Mouse (Mus musculus) inflammation-experienced regulatory T-cells (primary cell): Measurements from ENCODE around the gene Atp6v0a1. TPM values are rescaled to one million over a fixed set of nuclear protein-coding genes. Genes with fewer than 3 reads are reported as not detected.

ENCODE experiments used
- polyA plus RNA-seq, 2 experiments: library from polyadenylated mRNA; unstranded; fragments of 100-300 nt; shearing (Covaris generic); gene quantifications; one replicate each; pipeline ENCODE4 v1.2.1; 2017

Gene Atp6v0a1
- 1 to 10 TPM; 8.9 to 9.8 TPM for polyA plus RNA-seq

DNA sequence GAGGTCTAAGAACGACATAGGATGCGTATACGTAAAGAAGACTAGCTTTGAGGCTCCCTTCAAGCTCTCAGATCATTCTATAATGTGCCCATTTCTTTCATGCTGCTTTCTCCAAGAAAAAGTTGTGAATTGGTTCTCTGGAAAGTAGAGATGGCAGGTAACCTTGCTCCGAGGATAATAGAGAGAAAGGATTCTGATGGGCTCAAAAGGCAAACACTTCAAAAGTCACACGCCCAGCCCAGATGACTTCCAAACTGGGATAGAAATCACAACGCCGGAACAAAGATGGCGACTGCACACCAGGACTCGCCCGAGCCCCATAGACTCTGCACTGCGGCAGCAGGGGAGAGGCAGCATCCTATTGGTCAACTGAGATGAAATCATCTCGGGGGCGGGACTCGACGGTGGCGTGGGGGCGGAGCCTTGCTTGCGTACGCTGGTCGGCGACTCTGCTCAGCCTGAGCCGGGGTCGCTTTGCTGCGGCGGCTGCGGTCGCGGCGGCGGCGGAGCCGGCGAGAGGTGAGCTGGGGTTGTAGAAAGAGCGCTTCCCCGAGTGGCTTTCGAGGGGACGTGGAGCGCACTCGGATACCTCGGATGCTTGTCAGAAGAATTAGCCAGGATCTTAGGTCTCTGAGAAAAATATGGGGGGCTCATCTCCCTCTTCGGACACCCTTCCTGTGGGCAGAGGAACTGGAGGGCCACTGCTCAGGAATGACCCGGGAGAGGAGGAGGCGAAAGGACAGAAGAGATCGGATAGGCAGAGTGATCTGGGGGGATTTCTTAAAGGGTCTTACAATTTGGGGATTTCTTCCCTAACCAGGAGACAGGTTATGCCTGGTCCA lies at the start of gene Atp6v0a1:
Gene Atp6v0a1, plus strand, starts transcription at position 407 of the 842 bp plus-strand sequence.

DNA sequence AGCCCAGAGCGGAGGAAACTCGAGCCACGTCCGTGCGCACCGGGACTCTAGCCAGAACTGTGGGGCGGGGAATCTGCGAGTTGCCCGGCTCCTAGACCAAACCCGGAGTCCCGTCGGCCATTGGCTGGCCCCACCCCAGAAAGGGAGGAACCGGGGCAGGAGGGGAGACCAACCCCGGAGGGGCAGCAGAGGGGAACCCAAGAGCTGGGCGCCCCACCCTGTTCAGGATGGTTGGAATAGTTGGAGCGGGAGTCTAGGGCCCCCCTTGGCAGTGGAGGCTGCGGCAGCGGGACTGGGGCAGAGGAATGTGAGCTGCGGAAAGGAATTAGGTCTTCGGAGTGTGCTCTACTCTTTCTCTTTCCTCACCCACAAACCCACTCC lies 38.7 kb upstream of the Atp6v0a1 start, which contains the start of gene Cavin1:
Gene Cavin1, minus strand, starts transcription at position 331 of the 381 bp plus-strand sequence.

DNA sequence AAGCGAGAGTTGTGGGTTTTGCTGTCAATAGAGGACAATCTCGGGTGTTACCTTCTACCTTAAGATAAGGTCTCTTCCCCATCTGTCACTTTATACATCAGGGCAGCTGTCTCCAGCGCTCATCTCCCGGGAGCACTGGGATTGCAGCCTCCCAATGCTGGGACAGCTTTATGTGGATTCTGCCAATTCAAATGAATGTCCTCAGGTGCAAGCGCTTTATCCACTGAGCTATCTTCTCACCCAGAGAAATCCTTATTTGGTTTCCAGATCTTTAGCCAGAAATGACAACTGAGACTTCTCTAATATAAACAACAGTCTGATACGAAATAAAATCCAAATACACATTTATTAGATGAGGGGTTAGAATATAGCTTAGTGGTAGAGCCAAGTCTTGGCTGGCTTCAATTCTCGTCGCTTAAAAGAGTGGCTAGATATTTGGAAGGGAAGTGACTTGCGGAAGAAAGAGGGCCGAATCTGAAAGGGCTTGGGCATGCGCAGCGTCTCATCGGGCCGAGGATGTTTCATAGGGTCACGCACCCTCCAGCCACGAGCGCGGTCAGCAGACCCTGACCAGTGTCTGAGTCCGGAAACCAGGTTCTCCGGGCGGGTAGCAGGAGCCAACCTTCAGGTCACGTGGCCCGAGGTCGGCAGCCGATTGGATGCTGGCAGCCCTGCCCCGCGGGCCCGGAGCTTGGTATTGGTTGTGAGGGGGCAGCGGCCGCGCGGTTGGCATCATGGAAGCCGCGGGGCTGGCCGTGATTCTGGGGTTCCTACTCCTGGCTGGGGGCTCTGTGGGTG lies 60.3 kb downstream of the Atp6v0a1 start, which contains the start of gene Naglu:
Gene Naglu, plus strand, starts transcription at position 622 of the 798 bp plus-strand sequence.

DNA sequence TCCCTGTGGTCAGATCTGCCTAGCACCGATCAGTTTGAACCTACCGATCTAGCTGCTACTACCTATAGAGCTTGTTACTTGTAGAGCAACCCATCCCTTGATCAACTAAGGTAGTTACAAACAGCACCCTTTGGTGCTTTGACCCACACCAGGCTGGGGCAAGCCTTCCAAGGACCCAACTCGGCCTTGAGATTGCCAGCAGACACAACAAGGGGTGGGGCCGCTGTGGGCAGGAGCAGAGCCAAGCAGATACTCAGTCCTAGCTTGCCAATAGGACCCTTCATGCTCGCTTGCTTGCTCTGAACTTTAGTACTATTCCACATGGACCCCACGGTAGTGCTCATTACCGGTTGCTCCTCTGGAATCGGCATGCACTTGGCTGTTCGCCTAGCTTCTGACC lies 68.9 kb downstream of the Atp6v0a1 start, which contains the start of gene Hsd17b1:
Gene Hsd17b1, plus strand, starts transcription at position 291 of the 400 bp plus-strand sequence.

DNA sequence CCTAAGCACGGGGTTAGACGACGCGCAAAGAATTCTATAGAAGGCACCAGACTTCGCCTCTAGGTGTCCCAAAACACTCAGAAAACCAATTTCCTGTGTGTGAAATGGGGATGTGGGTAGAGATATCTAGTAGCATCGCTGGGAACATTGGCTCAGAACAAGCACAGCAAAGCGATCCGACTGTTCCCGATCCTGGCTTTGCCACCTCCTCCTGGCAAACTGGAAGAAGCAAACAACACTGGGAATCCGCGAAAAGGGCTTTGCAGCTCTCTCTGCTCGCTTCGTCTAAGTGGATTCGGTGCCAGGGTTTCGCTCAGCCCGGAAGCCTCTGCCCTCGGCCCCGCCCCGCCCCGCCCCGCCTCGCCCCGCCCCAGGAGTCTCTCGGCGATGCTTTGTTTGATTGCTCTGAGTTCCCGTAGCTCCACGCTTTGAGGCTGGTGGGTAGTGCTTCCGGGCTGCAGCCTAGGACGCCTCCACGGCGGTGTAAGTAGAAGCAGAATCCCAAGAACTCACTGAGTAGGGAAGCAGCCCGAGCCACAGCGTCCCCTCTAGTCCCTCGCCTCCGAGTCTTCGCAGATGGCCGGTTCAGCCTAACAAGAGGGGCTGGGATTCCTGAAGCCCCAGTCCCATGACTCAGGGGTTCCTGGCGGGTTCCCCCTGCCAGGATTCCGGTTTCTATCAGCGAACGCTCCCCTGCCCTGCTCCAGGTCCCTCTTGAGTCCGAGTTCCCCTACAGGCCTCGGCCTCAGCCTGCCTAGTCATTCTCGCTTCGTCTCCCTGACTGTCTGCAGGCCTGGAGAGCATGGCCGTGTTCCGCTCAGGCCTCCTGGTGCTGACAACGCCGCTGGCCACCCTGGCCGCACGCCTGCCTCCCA lies 73.2 kb downstream of the Atp6v0a1 start, which contains the start of gene Coasy:
Gene Coasy, plus strand, starts transcription at position 358 of the 875 bp plus-strand sequence.

DNA sequence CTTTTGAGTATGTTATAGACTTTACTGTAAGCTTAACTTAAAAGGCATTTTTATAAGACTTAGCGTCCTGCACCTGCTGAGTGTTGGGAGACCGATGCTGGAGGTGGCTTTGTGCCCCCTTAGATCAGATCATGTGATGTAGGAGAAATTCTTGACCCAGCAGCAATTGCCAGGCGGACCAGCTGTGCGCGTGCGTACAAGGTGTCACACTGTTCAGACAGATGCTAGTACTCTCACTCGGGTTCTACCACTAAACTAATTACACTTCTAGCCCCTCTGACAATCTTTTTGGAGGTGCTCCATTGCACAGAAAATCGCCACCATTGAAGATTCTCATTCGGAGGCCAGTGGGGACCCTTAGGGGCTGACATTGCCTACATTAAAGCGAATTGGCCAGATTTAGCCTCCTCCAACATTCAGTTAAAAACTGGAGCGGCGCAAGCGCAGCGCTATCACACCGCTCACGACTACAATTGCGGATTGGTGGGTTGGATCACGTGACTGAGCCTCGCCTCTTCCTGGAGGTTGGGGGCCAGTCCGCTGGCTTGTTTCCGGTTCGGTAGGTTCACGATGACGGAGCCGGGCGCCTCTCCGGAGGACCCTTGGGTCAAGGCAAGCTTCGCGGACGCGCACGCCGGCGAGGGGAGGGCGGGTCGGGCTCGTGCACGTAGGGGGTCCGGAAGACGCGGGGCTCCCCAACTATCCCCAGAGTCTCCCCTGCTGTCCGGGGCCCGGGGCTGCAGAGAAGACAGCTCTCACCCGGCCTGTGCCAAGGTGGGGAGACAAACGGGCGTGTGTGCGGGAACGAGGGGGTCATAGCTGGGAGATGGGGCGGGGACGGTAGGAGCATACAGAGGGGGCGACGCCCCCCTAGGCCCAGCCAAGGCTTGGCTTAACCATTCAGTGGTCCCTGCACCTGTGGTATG lies 77.8 kb downstream of the Atp6v0a1 start, which contains the start of gene Mlx:
Gene Mlx, plus strand, starts transcription at position 522 of the 926 bp plus-strand sequence.

DNA sequence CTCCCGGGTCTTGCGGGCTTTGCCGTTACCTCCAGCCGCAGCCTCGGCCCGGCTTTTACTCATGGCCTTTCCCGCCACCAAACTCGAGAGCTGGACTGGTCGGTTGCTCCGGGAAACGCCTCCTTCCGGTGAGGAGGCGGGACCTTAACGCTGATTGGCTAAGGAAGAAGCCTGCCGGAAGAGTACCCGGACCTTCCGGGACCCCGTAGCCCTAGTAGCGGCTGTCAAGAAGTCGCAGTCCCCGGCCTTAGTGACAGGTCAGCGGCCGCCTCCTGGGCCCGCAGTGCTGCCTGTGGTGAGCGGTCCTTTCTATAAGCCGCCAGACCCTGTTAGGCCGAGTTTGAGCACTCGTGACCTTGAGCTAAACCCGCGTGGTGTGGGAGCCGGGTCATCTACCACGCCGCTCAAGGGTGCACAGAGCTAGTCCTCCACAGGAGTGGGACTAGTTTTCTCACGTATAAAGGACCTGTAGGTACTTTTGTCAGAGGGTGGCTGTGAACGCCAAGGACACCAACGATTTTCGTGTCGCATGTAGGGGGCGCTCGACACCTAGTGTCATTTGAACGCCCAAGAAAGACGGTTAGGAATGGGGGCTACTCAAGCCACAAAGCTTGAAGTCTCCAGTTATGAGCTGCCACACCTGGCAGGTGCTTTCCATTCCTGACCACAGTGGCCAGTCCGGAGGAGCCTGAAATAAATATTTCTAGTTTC lies 86.2 kb downstream of the Atp6v0a1 start, which contains the start of gene Psmc3ip:
Gene Psmc3ip, minus strand, starts transcription at position 123 of the 711 bp plus-strand sequence.

Other genes with a start within 250 kb of the Atp6v0a1 start
- under 1 TPM; 0.61 to 0.86 TPM for gene Kcnh4, start 249.5 kb upstream of the Atp6v0a1 start, polyA plus RNA-seq
- gene Hcrt, start 246.5 kb upstream of the Atp6v0a1 start, polyA plus RNA-seq = not detected
- gene Ghdc, start 238.5 kb upstream of the Atp6v0a1 start, polyA plus RNA-seq = 1 to 10 TPM; 5.0 to 6.5 TPM
- gene Stat5b, start 158.7 kb upstream of the Atp6v0a1 start, polyA plus RNA-seq = 100 to 1,000 TPM; 119 to 160 TPM
- 10 to 100 TPM; 67.9 to 84.1 TPM for gene Stat5a, start 150.1 kb upstream of the Atp6v0a1 start, polyA plus RNA-seq
- 100 to 1,000 TPM; 233 to 234 TPM for gene Stat3, start 69.9 kb upstream of the Atp6v0a1 start, polyA plus RNA-seq
- gene Cavin1, start 38.6 kb upstream of the Atp6v0a1 start, polyA plus RNA-seq = under 1 TPM; 0.32 to 0.83 TPM
- 10 to 100 TPM; 27.4 to 32.0 TPM for gene Naglu, start 60.6 kb downstream of the Atp6v0a1 start, polyA plus RNA-seq
- 1 to 10 TPM in 1 of 2 experiments, under 1 TPM in 1; 0.39 to 2.9 TPM for gene Hsd17b1, start 69.0 kb downstream of the Atp6v0a1 start, polyA plus RNA-seq
- gene Coasy, start 73.1 kb downstream of the Atp6v0a1 start, polyA plus RNA-seq = 10 to 100 TPM; 26.6 to 33.3 TPM
- gene Mlx, start 77.8 kb downstream of the Atp6v0a1 start, polyA plus RNA-seq = 100 to 1,000 TPM in 1 of 2 experiments, 10 to 100 TPM in 1; 81.3 to 127 TPM
- gene Psmc3ip, start 86.0 kb downstream of the Atp6v0a1 start, polyA plus RNA-seq = 1 to 10 TPM; 6.8 to 8.2 TPM
- 10 to 100 TPM; 68.5 to 73.8 TPM for gene Retreg3, start 110.4 kb downstream of the Atp6v0a1 start, polyA plus RNA-seq
- 10 to 100 TPM; 36.2 to 39.8 TPM for gene Tubg1, start 110.5 kb downstream of the Atp6v0a1 start, polyA plus RNA-seq
- 1 to 10 TPM; 4.0 to 6.8 TPM for gene Tubg2, start 146.5 kb downstream of the Atp6v0a1 start, polyA plus RNA-seq
- under 1 TPM; 0.25 to 0.27 TPM for gene Cntnap1, start 161.1 kb downstream of the Atp6v0a1 start, polyA plus RNA-seq
- gene Plekhh3, start 161.9 kb downstream of the Atp6v0a1 start, polyA plus RNA-seq = 1 to 10 TPM in 1 of 2 experiments, under 1 TPM in 1; 0.14 to 1.2 TPM
- gene Ccr10, start 166.0 kb downstream of the Atp6v0a1 start, polyA plus RNA-seq = 1 to 10 TPM in 1 of 2 experiments, under 1 TPM in 1; 0.70 to 5.0 TPM
- 10 to 100 TPM; 66.9 to 83.4 TPM for gene Ezh1, start 217.0 kb downstream of the Atp6v0a1 start, polyA plus RNA-seq
- 1 to 10 TPM in 1 of 2 experiments, not detected in 1; 1.3 TPM for gene Ramp2, start 236.6 kb downstream of the Atp6v0a1 start, polyA plus RNA-seq
- 100 to 1,000 TPM; 145 to 147 TPM for gene Vps25, start 244.3 kb downstream of the Atp6v0a1 start, polyA plus RNA-seq